Mouse (Mus musculus) midbrain, postnatal 0 days (tissue): ENCODE measurements at regions not wholly inside any gene's neighbourhood (a gene's known extent, or its start where the extent isn't known, plus 50 kb on each side); places are given as distances from the start of the nearest gene placed in this dataset.

Experiments used
- ATAC-seq: fragments of 200-750 bp; cut with Nextera tagmentation; 2 replicates; pipeline ENCODE4 v1.8.0; 2017; ENCODE audit warnings: moderate number of reproducible peaks, mild to moderate bottlenecking, moderate TSS enrichment, moderate library complexity; ENCODE audit not compliant: low FRiP score
- DNase-seq: peaks from one replicate; pipeline ENCODE4 v3.0.0-alpha.2; 2015; ENCODE audit warnings: low spot score
- H3K27ac ChIP-seq: fragments of 300-500 bp; sonication (generic); 2 replicates; pipeline ENCODE4 v1.5.1; 2014; ENCODE audit warnings: low read depth, mild to moderate bottlenecking, low read length, mixed read lengths
- H3K27me3 ChIP-seq: fragments of 300-500 bp; sonication (generic); 2 replicates; pipeline ENCODE4 v1.6.1; 2014; ENCODE audit warnings: low read length, control low read depth, mixed read lengths; ENCODE audit not compliant: insufficient read depth
- H3K36me3 ChIP-seq: fragments of 300-500 bp; sonication (generic); 2 replicates; pipeline ENCODE4 v1.6.1; 2014; ENCODE audit warnings: low read length, control low read depth, mixed read lengths; ENCODE audit not compliant: insufficient read depth
- H3K4me1 ChIP-seq: fragments of 300-500 bp; sonication (generic); 2 replicates; pipeline ENCODE4 v1.6.1; 2014; ENCODE audit warnings: mild to moderate bottlenecking, control low read depth, antibody characterized with exemption, low read length, mixed read lengths; ENCODE audit not compliant: insufficient read depth
- H3K4me2 ChIP-seq: fragments of 300-500 bp; sonication (generic); 2 replicates; pipeline ENCODE4 v1.6.1; 2014; ENCODE audit warnings: low read depth, mild to moderate bottlenecking, low read length, mixed read lengths; ENCODE audit not compliant: poor library complexity, severe bottlenecking
- H3K4me3 ChIP-seq: fragments of 300-500 bp; sonication (generic); 2 replicates; pipeline ENCODE4 v1.5.1; 2014; ENCODE audit warnings: low read depth, mild to moderate bottlenecking, low read length, moderate library complexity
- H3K9ac ChIP-seq: fragments of 300-500 bp; sonication (generic); replicated peaks from 2 replicates; pipeline ENCODE4 v1.6.1; 2014; ENCODE audit warnings: mild to moderate bottlenecking, low read length, moderate library complexity, mixed read lengths; ENCODE audit not compliant: poor library complexity, severe bottlenecking
- H3K9me3 ChIP-seq: fragments of 300-500 bp; sonication (generic); 2 replicates; pipeline ENCODE4 v1.6.1; 2016; ENCODE audit warnings: low read length, control low read depth
- CTCF ChIP-seq: IDR thresholded peaks from 2 replicates; pipeline ENCODE4 v1.5.1; 2016; ENCODE audit warnings: antibody characterized with exemption, mild to moderate bottlenecking
- WGBS: fragments of 180-500 bp; shearing (Covaris S2); extraction: QIAGEN DNeasy Blood & Tissue Kit; methylation state at CpG from one replicate; pipeline ENCODE4 v1.1.7; 2014; 5-methylcytosine and 5-hydroxymethylcytosine counted together

- H3K4me1 ChIP-seq: no peaks in the 10 kb centered on the region
- H3K36me3 ChIP-seq: no peaks in the 10 kb centered on the region
- no peak overlapping the region for H3K4me3 ChIP-seq
- 76% methylated on average over 3 of the region's 3 CpGs for WGBS
- no peak overlapping the region for H3K27ac ChIP-seq
- no peaks in the 10 kb centered on the region for H3K27me3 ChIP-seq
- no peak overlapping the region for H3K9ac ChIP-seq
- H3K9me3 ChIP-seq: no peaks in the 10 kb centered on the region
- no peak overlapping the region for H3K4me2 ChIP-seq
- no peak for TF ChIP-seq CTCF
- ATAC-seq (no peak), DNase-seq (peak; percentile 42)
Measured at GRCm38 (mm10) chr3:17201773-17202172, 746.4 kb upstream of the Cypt12 start.

- no peak overlapping the region for H3K9ac ChIP-seq
- no peaks in the 10 kb centered on the region for H3K4me1 ChIP-seq
- no peak overlapping the region for H3K4me3 ChIP-seq
- DNase-seq: peak; percentile 2
- 43% methylated on average over 3 of the region's 3 CpGs for WGBS
- H3K4me2 ChIP-seq: no peak overlapping the region
- TF ChIP-seq CTCF: no peak
- no peaks in the 10 kb centered on the region for H3K36me3 ChIP-seq
- H3K27me3 ChIP-seq: no peaks in the 10 kb centered on the region
- H3K9me3 ChIP-seq: no peaks in the 10 kb centered on the region
- no peak overlapping the region for H3K27ac ChIP-seq
- ATAC-seq: no peak
Measured at GRCm38 (mm10) chr3:17214031-17214430, 734.2 kb upstream of the Cypt12 start.

- no peaks in the 10 kb centered on the region for H3K4me1 ChIP-seq
- H3K4me2 ChIP-seq: no peak overlapping the region
- H3K9me3 ChIP-seq: no peaks in the 10 kb centered on the region
- H3K4me3 ChIP-seq: no peak overlapping the region
- ATAC-seq: no peak
- DNase-seq: no peak
- H3K36me3 ChIP-seq: no peaks in the 10 kb centered on the region
- 53% methylated on average over 2 of the region's 2 CpGs for WGBS
- H3K27me3 ChIP-seq: no peaks in the 10 kb centered on the region
- TF ChIP-seq CTCF: no peak
- no peak overlapping the region for H3K27ac ChIP-seq
- no peak overlapping the region for H3K9ac ChIP-seq
Measured at GRCm38 (mm10) chr3:17216825-17217224, 731.4 kb upstream of the Cypt12 start.

GRCm38 (mm10) chr3:17238407-17238806, 709.8 kb upstream of the Cypt12 start:
- ATAC-seq: no peak
- H3K9ac ChIP-seq: no peak overlapping the region
- no peaks in the 10 kb centered on the region for H3K4me1 ChIP-seq
- WGBS: 16% methylated on average over 1 of the region's 1 CpGs
- H3K4me2 ChIP-seq: no peak overlapping the region
- H3K27ac ChIP-seq: no peak overlapping the region
- H3K27me3 ChIP-seq: no peaks in the 10 kb centered on the region
- TF ChIP-seq CTCF: no peak
- no peaks in the 10 kb centered on the region for H3K9me3 ChIP-seq
- no peaks in the 10 kb centered on the region for H3K36me3 ChIP-seq
- no peak overlapping the region for H3K4me3 ChIP-seq
- DNase-seq: no peak

- Histone ChIP-seq H3K27me3 (no peaks in the 10 kb centered on the region), H3K36me3 (no peaks in the 10 kb centered on the region), H3K4me3 (no peak overlapping the region), H3K4me1 (no peaks in the 10 kb centered on the region), H3K27ac (no peak overlapping the region), H3K9ac (no peak overlapping the region), H3K4me2 (no peak overlapping the region), H3K9me3 (no peaks in the 10 kb centered on the region)
- no peak for ATAC-seq
- TF ChIP-seq CTCF: no peak
- DNase-seq: no peak
Measured at GRCm38 (mm10) chr3:17258397-17258796, 689.8 kb upstream of the Cypt12 start.

GRCm38 (mm10) chr3:17259093-17259492, 689.1 kb upstream of the Cypt12 start:
- Histone ChIP-seq H3K36me3 (no peaks in the 10 kb centered on the region), H3K9ac (no peak overlapping the region), H3K9me3 (no peaks in the 10 kb centered on the region), H3K4me1 (no peaks in the 10 kb centered on the region), H3K27ac (no peak overlapping the region), H3K4me2 (no peak overlapping the region), H3K4me3 (no peak overlapping the region), H3K27me3 (no peaks in the 10 kb centered on the region)
- no peak for DNase-seq
- ATAC-seq: no peak
- 78% methylated on average over 3 of the region's 3 CpGs for WGBS
- no peak for TF ChIP-seq CTCF
